In genomic region chr8:121770845-121771752, GRCm38 (mm10) we compare ENCODE assay signal across 11 mouse cellular contexts. TPM values are rescaled to one million over a fixed set of nuclear protein-coding genes. Genes with fewer than 3 reads are reported as not detected.
DNase-seq lines count a peak whose midpoint lies in the region; ATAC-seq and TF ChIP-seq lines count a peak whose summit lies in the region.
"Had no signal": no experiment of that assay in that cellular context is flagged by ENCODE, and none has a peak within 500 bp of the region (broad histone marks: within the 10 kb centered on the region; RNA-seq: fewer than 3 reads in every experiment).

No protein-coding gene starts in this region.

- TF ChIP-seq CTCF in gastrocnemius, adult 2 months (IDR thresholded peaks at IDR 0.05): no peak

- H3K27me3 ChIP-seq in forebrain, embryonic 15.5 days: no peaks in the 10 kb centered on the region
- H3K27me3 ChIP-seq in midbrain, embryonic 11.5 days (ENCODE audit: control insufficient read depth, insufficient read depth, low read length): no peaks in the 10 kb centered on the region

- WGBS in forebrain, embryonic 15.5 days: 29% methylated on average over 19 of the region's 19 CpGs
- WGBS in midbrain, embryonic 11.5 days: 23% methylated on average over 19 of the region's 19 CpGs

- no peak overlapping the region for H3K9ac ChIP-seq in forebrain, embryonic 15.5 days (replicated peaks)
- H3K9ac ChIP-seq in midbrain, embryonic 11.5 days (ENCODE audit: low read length): peak overlapping the region; percentile 27; the same call in 1 of the 2 replicates

- peak overlapping the region; percentile 37; the same call in 1 of the 2 replicates for H3K27ac ChIP-seq in forebrain, embryonic 15.5 days (replicated peaks)
- H3K27ac ChIP-seq in midbrain, embryonic 11.5 days (ENCODE audit: low read depth, low read length): 0 out of 2 replicates have a peak overlapping the region, but pooled peaks have one; percentile 2
- H3K27ac ChIP-seq in gastrocnemius, adult 2 months: no peak overlapping the region

- no peaks in the 10 kb centered on the region for H3K36me3 ChIP-seq in forebrain, embryonic 15.5 days
- H3K36me3 ChIP-seq in midbrain, embryonic 11.5 days (ENCODE audit: control insufficient read depth, insufficient read depth, low read length): no peaks in the 10 kb centered on the region

- intact Hi-C loops in gastrocnemius, adult 2 months (cut with DNase I): no loop called here

- peak overlapping the region; percentile 14; the same call in 1 of the 2 replicates for H3K4me2 ChIP-seq in forebrain, embryonic 15.5 days (replicated peaks)
- peak overlapping the region; percentile 27 for H3K4me2 ChIP-seq in midbrain, embryonic 11.5 days

- H3K4me3 ChIP-seq in forebrain, embryonic 15.5 days: no peak overlapping the region
- no peak overlapping the region for H3K4me3 ChIP-seq in midbrain, embryonic 11.5 days (ENCODE audit: low read depth, low read length)
- no peak overlapping the region for H3K4me3 ChIP-seq in gastrocnemius, adult 2 months

- peaks cover 16% of the 10 kb centered on the region for H3K4me1 ChIP-seq in forebrain, embryonic 15.5 days
- peaks cover 15% of the 10 kb centered on the region for H3K4me1 ChIP-seq in midbrain, embryonic 11.5 days (ENCODE audit: control insufficient read depth, insufficient read depth, low read length)

- ATAC-seq in forebrain, embryonic 15.5 days (replicated peaks): peak; percentile 71
- ATAC-seq in midbrain, embryonic 11.5 days (ENCODE audit: low FRiP score): peak; percentile 85

- DNase-seq in left cerebral cortex, adult 11 months (ENCODE audit: low spot score): peak; percentile 44
- no peak for DNase-seq in left cerebral cortex, adult 18-20 months (ENCODE audit: low spot score in 2 of 2)
- DNase-seq in midbrain, embryonic 11.5 days (ENCODE audit: low spot score, missing footprints): peak; percentile 82
- peak; percentile 43 to 58 for DNase-seq in right cerebral cortex, postnatal 36 days (ENCODE audit: low spot score in 2 of 2)
- DNase-seq in spleen, postnatal 36 days (ENCODE audit: low spot score in 2 of 2): no peak
- no peak for DNase-seq in gastrocnemius, adult 2 months
- DNase-seq in lung, postnatal 10 days: no peak
- DNase-seq: B cell, adult 2 months; heart, adult 18-20 months had no signal

- no peaks in the 10 kb centered on the region for H3K9me3 ChIP-seq in forebrain, embryonic 15.5 days
- no peaks in the 10 kb centered on the region for H3K9me3 ChIP-seq in midbrain, embryonic 11.5 days (ENCODE audit: control insufficient read depth, low read length)

RNA-seq across cellular contexts. Expression of gene Jph3, which starts 41.7 kb away (rescaled TPM):
- total RNA-seq in left cerebral cortex, adult 18-20 months (2021): 100 to 1,000 TPM; 271 to 301 TPM
- polyA plus RNA-seq in forebrain, embryonic 15.5 days (2015; fragmentation: Nextera tagmentation; extraction: Ambion mirVana): 79.9 and 82.5 TPM in 2 replicates
- 10.2 and 10.4 TPM in 2 replicates for polyA plus RNA-seq in midbrain, embryonic 11.5 days (2014; fragmentation: Nextera tagmentation; extraction: Ambion mirVana)
- not detected for total RNA-seq in gastrocnemius, adult 2 months (2021)
- total RNA-seq: common myeloid progenitor, adult 5-6 weeks had no signal

RNA-seq across cellular contexts. Expression of gene Klhdc4, which starts 58.3 kb away (rescaled TPM):
- total RNA-seq in left cerebral cortex, adult 18-20 months (2021): 10 to 100 TPM; 25.8 to 30.5 TPM
- polyA plus RNA-seq in forebrain, embryonic 15.5 days (2015; fragmentation: Nextera tagmentation; extraction: Ambion mirVana): 45.6 and 46.2 TPM in 2 replicates
- polyA plus RNA-seq in midbrain, embryonic 11.5 days (2014; fragmentation: Nextera tagmentation; extraction: Ambion mirVana): 49.4 and 52.9 TPM in 2 replicates
- total RNA-seq in gastrocnemius, adult 2 months (2021): 10 to 100 TPM; 10.1 to 13.7 TPM

Comparison
In these comparisons a context has a peak if more than half of its experiments do, and no peak if none do; other contexts are left out.
1. DNase-seq: peak in left cerebral cortex, adult 11 months (single experiment), midbrain, embryonic 11.5 days (single experiment) and right cerebral cortex, postnatal 36 days (2 of 2); none in left cerebral cortex, adult 18-20 months (0 of 2), spleen, postnatal 36 days (0 of 2), gastrocnemius, adult 2 months (single experiment) and lung, postnatal 10 days (single experiment).
2. RNA of gene Jph3, which starts 41.7 kb away (total RNA-seq): 271 to 301 TPM in left cerebral cortex, adult 18-20 months; not detected in gastrocnemius, adult 2 months; every median in the first group is over 100 times any median in the second.